Mouse (Mus musculus): ENCODE results near the gene Foxp1. TPM values are rescaled to one million over a fixed set of nuclear protein-coding genes. Genes with fewer than 3 reads are reported as not detected.

Foxp1 gene
- polyA plus RNA-seq, 2 experiments, result 101 to 166 TPM

- 35% methylated on average over 10 of the region's 10 CpGs for WGBS
- ATAC-seq (ENCODE audit: low FRiP score, low read depth), result no peak
- H3K36me3 ChIP-seq (ENCODE audit: control insufficient read depth, insufficient read depth, low read length), result no peaks in the 10 kb centered on the region
- no peaks in the 10 kb centered on the region for H3K9me3 ChIP-seq (ENCODE audit: control insufficient read depth, low read length)
- no peak overlapping the region for H3K27ac ChIP-seq (replicated peaks; ENCODE audit: low read depth, low read length)
- H3K4me1 ChIP-seq (ENCODE audit: control insufficient read depth, insufficient read depth, low read length), result peaks cover 3% of the 10 kb centered on the region; the same call in 1 of the 2 replicates
- DNase-seq (ENCODE audit: low spot score), result peak; percentile 34
- H3K9ac ChIP-seq (ENCODE audit: low read depth, low read length, severe bottlenecking), result no peak overlapping the region
- no peaks in the 10 kb centered on the region for H3K27me3 ChIP-seq (ENCODE audit: control insufficient read depth, insufficient read depth, low read length)
- no peak for TF ChIP-seq POLR2A (IDR thresholded peaks at IDR 0.05; ENCODE audit: borderline replicate concordance, extremely low read depth, insufficient read depth, insufficient read length)
- no peak overlapping the region for H3K4me3 ChIP-seq (replicated peaks; ENCODE audit: low read length)
- H3K4me2 ChIP-seq (replicated peaks; ENCODE audit: low read depth, low read length, severe bottlenecking), result no peak overlapping the region
Measured at GRCm38 (mm10) chr6:99347836-99348235, 174.7 kb downstream of the Foxp1 start.

- no peak overlapping the region for H3K9ac ChIP-seq (ENCODE audit: low read depth, low read length, severe bottlenecking)
- ATAC-seq (ENCODE audit: low FRiP score, low read depth) (no peak), DNase-seq (ENCODE audit: low spot score) (no peak)
- no peak overlapping the region for H3K4me3 ChIP-seq (replicated peaks; ENCODE audit: low read length)
- WGBS, result 94% methylated on average over 7 of the region's 7 CpGs
- H3K27ac ChIP-seq (replicated peaks; ENCODE audit: low read depth, low read length), result no peak overlapping the region
- H3K27me3 ChIP-seq (ENCODE audit: control insufficient read depth, insufficient read depth, low read length), result no peaks in the 10 kb centered on the region
- H3K36me3 ChIP-seq (ENCODE audit: control insufficient read depth, insufficient read depth, low read length), result no peaks in the 10 kb centered on the region
- no peaks in the 10 kb centered on the region for H3K9me3 ChIP-seq (ENCODE audit: control insufficient read depth, low read length)
- no peaks in the 10 kb centered on the region for H3K4me1 ChIP-seq (ENCODE audit: control insufficient read depth, insufficient read depth, low read length)
- no peak for TF ChIP-seq POLR2A (IDR thresholded peaks at IDR 0.05; ENCODE audit: borderline replicate concordance, extremely low read depth, insufficient read depth, insufficient read length)
- no peak overlapping the region for H3K4me2 ChIP-seq (replicated peaks; ENCODE audit: low read depth, low read length, severe bottlenecking)
Measured at GRCm38 (mm10) chr6:99344966-99345365, 177.6 kb downstream of the Foxp1 start.

GRCm38 (mm10) chr6:99344357-99344756 is 178.2 kb downstream of the Foxp1 start:
- Histone ChIP-seq H3K27me3 (ENCODE audit: control insufficient read depth, insufficient read depth, low read length) (no peaks in the 10 kb centered on the region), H3K9me3 (ENCODE audit: control insufficient read depth, low read length) (no peaks in the 10 kb centered on the region), H3K4me1 (ENCODE audit: control insufficient read depth, insufficient read depth, low read length) (peaks cover 2% of the 10 kb centered on the region; the same call in 1 of the 2 replicates), H3K9ac (ENCODE audit: low read depth, low read length, severe bottlenecking) (no peak overlapping the region), H3K27ac (replicated peaks; ENCODE audit: low read depth, low read length) (no peak overlapping the region), H3K4me2 (replicated peaks; ENCODE audit: low read depth, low read length, severe bottlenecking) (no peak overlapping the region), H3K36me3 (ENCODE audit: control insufficient read depth, insufficient read depth, low read length) (no peaks in the 10 kb centered on the region), H3K4me3 (replicated peaks; ENCODE audit: low read length) (no peak overlapping the region)
- ATAC-seq (ENCODE audit: low FRiP score, low read depth), result no peak
- no peak for TF ChIP-seq POLR2A (IDR thresholded peaks at IDR 0.05; ENCODE audit: borderline replicate concordance, extremely low read depth, insufficient read depth, insufficient read length)
- 94% methylated on average over 3 of the region's 3 CpGs for WGBS
- no peak for DNase-seq (ENCODE audit: low spot score)

GRCm38 (mm10) chr6:99343815-99344214 is 178.7 kb downstream of the Foxp1 start:
- DNase-seq (ENCODE audit: low spot score), result no peak
- 90% methylated on average over 3 of the region's 3 CpGs for WGBS
- no peak overlapping the region for H3K4me3 ChIP-seq (replicated peaks; ENCODE audit: low read length)

GRCm38 (mm10) chr6:99342416-99342815 is 180.1 kb downstream of the Foxp1 start:
- no peak overlapping the region for H3K4me3 ChIP-seq (replicated peaks; ENCODE audit: low read length)
- WGBS, result 95% methylated on average over 3 of the region's 3 CpGs
- TF ChIP-seq POLR2A (IDR thresholded peaks at IDR 0.05; ENCODE audit: borderline replicate concordance, extremely low read depth, insufficient read depth, insufficient read length), result no peak

More at GRCm38 (mm10) chr6:99343815-99344214, 178.7 kb downstream of the Foxp1 start:
- Histone ChIP-seq H3K4me1 (ENCODE audit: control insufficient read depth, insufficient read depth, low read length) (peaks cover 4% of the 10 kb centered on the region), H3K9ac (ENCODE audit: low read depth, low read length, severe bottlenecking) (no peak overlapping the region), H3K4me2 (replicated peaks; ENCODE audit: low read depth, low read length, severe bottlenecking) (no peak overlapping the region), H3K36me3 (ENCODE audit: control insufficient read depth, insufficient read depth, low read length) (no peaks in the 10 kb centered on the region), H3K27me3 (ENCODE audit: control insufficient read depth, insufficient read depth, low read length) (no peaks in the 10 kb centered on the region), H3K27ac (replicated peaks; ENCODE audit: low read depth, low read length) (no peak overlapping the region), H3K9me3 (ENCODE audit: control insufficient read depth, low read length) (no peaks in the 10 kb centered on the region)
- no peak for TF ChIP-seq POLR2A (IDR thresholded peaks at IDR 0.05; ENCODE audit: borderline replicate concordance, extremely low read depth, insufficient read depth, insufficient read length)
- ATAC-seq (ENCODE audit: low FRiP score, low read depth), result no peak

GRCm38 (mm10) chr6:99340902-99341301 is 181.6 kb downstream of the Foxp1 start:
- Histone ChIP-seq H3K4me3 (replicated peaks; ENCODE audit: low read length) (no peak overlapping the region), H3K36me3 (ENCODE audit: control insufficient read depth, insufficient read depth, low read length) (no peaks in the 10 kb centered on the region), H3K27ac (replicated peaks; ENCODE audit: low read depth, low read length) (no peak overlapping the region), H3K27me3 (ENCODE audit: control insufficient read depth, insufficient read depth, low read length) (no peaks in the 10 kb centered on the region), H3K9ac (ENCODE audit: low read depth, low read length, severe bottlenecking) (no peak overlapping the region), H3K4me2 (replicated peaks; ENCODE audit: low read depth, low read length, severe bottlenecking) (no peak overlapping the region), H3K4me1 (ENCODE audit: control insufficient read depth, insufficient read depth, low read length) (peaks cover 17% of the 10 kb centered on the region), H3K9me3 (ENCODE audit: control insufficient read depth, low read length) (no peaks in the 10 kb centered on the region)
- no peak for DNase-seq (ENCODE audit: low spot score)
- TF ChIP-seq POLR2A (IDR thresholded peaks at IDR 0.05; ENCODE audit: borderline replicate concordance, extremely low read depth, insufficient read depth, insufficient read length), result no peak
- ATAC-seq (ENCODE audit: low FRiP score, low read depth), result no peak
- WGBS, result 70% methylated on average over 4 of the region's 4 CpGs

More at GRCm38 (mm10) chr6:99342416-99342815, 180.1 kb downstream of the Foxp1 start:
- no peak overlapping the region for H3K27ac ChIP-seq (replicated peaks; ENCODE audit: low read depth, low read length)
- H3K9me3 ChIP-seq (ENCODE audit: control insufficient read depth, low read length), result no peaks in the 10 kb centered on the region
- no peak for DNase-seq (ENCODE audit: low spot score)
- H3K36me3 ChIP-seq (ENCODE audit: control insufficient read depth, insufficient read depth, low read length), result no peaks in the 10 kb centered on the region
- H3K9ac ChIP-seq (ENCODE audit: low read depth, low read length, severe bottlenecking), result no peak overlapping the region
- peaks cover 17% of the 10 kb centered on the region for H3K4me1 ChIP-seq (ENCODE audit: control insufficient read depth, insufficient read depth, low read length)
- no peak overlapping the region for H3K4me2 ChIP-seq (replicated peaks; ENCODE audit: low read depth, low read length, severe bottlenecking)
- no peak for ATAC-seq (ENCODE audit: low FRiP score, low read depth)
- no peaks in the 10 kb centered on the region for H3K27me3 ChIP-seq (ENCODE audit: control insufficient read depth, insufficient read depth, low read length)
